Mouse (Mus musculus): ENCODE measurements at regions not wholly inside any gene's neighbourhood (a gene's known extent, or its start where the extent isn't known, plus 50 kb on each side); places are given as distances from the start of the nearest gene placed in this dataset.

DNA sequence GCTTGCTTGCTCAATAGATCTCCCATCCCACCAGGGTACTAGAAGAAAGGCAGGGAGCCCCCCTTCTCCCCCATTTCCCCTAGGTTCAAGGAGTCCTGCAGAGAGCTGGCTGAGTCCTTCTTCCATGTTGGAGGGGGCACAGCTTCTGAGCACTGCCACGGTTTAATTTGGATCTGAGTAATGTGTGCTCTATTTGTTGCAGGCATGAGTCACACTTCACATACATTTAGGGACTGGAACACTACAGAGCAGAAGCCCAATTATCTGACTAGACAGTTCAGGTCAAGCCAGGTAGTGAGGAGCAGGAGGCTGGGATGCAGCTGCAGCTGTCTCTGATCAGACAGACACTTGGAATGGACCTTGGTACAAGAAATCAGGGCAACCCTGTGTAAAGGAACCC is 644.1 kb upstream of the Fam19a5 start:
- no peak for DNase-seq (ENCODE audit: low read depth, low spot score)

DNA sequence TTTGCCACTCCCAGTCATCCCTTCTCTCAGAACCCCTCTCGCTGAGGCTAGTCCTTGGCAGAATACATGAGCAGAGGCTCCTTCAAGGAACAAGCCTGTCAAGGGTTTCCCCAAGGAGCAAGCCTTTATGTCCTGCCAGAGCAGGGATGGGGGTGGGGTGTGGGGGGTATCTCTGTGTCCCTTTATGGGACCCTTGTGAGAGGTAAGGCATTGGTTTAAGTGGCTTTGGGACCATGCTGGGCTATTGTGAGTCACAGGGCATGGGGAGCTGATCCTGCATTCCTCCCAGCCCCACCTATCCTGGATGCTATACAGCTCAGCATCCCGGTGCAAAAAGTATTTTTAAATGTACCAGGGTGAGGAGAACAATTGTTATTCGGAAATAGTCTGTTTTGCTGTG is 641.1 kb upstream of the Fam19a5 start:
- DNase-seq (ENCODE audit: low read depth, low spot score) = no peak

GRCm38 (mm10) chr15:86913276-86913675 is 630.8 kb upstream of the Fam19a5 start:
- DNase-seq (ENCODE audit: low read depth, low spot score) = no peak

- no peak for DNase-seq (ENCODE audit: low read depth, low spot score)
Measured at GRCm38 (mm10) chr15:86917891-86918290, 626.2 kb upstream of the Fam19a5 start.

- no peak for DNase-seq (ENCODE audit: low read depth, low spot score)
Measured at GRCm38 (mm10) chr15:86919704-86920103, 624.4 kb upstream of the Fam19a5 start.

- no peak for DNase-seq (ENCODE audit: low read depth, low spot score)
Measured at GRCm38 (mm10) chr15:86920185-86920584, 623.9 kb upstream of the Fam19a5 start.

- no peak for DNase-seq (ENCODE audit: low read depth, low spot score)
Measured at GRCm38 (mm10) chr15:86921401-86921800, 622.7 kb upstream of the Fam19a5 start.

GRCm38 (mm10) chr15:86925081-86925749 is 618.9 kb upstream of the Fam19a5 start:
- no peak for DNase-seq (ENCODE audit: low read depth, low spot score)

DNA sequence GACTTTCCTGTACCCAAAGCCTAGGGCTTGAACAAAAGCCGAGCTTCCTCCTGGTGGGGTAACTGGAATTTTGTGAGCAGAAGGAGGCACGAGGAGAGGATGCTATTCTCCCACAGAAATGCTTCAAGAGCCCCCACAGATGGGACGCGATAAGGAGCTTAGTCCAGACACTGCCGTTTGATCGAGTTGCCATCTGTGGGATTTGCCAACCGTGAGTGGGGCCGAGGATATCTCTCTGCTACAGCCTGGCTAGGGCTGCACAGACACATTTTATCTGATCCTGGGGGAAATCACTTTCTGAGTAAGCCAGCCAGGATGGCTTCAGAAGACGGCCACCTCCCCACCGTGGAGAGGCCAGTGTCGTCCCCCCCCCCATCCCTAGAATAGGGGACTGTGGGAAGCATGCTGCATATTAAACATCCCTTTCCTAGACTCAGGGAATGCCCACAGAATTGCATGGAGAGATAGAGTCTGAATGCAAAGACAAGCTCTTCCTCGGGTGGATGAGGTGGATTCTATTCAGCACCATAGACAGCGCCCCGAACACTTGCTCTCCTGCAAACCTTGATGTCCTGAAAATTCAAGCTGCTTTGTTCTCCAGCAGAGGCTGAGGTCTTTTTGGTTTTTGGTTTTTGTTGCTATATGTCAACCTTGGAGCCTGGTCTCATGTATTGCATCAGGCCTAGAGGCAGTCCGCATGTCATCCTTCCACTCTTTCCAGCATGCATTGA is 611.6 kb upstream of the Fam19a5 start:
- peak; percentile 30 for DNase-seq (ENCODE audit: low read depth, low spot score)

- DNase-seq (ENCODE audit: low read depth, low spot score) = no peak
Measured at GRCm38 (mm10) chr15:86937364-86937763, 606.7 kb upstream of the Fam19a5 start.

- DNase-seq (ENCODE audit: low read depth, low spot score) = no peak
Measured at GRCm38 (mm10) chr15:86944529-86944928, 599.6 kb upstream of the Fam19a5 start.

DNA sequence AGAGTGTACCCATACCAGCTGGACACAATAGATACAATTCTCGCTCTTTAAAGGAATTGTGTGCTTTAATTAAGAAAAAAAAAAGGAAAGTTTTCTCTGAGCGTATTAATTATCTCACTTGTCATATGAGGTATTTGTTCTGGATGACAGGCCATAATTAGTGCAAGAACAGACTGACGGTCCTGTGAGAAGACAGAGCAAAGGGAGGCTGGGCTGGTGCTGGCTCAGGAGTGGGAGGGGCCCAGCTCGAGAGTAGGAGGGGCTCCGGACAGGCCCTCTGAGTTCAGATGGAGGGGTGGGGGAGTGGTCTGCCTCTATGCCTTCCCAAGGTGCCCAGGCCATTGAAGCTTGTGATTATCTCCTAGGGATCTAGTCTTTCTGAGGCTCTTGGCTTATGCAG is 591.5 kb upstream of the Fam19a5 start:
- no peak for DNase-seq (ENCODE audit: low read depth, low spot score)

- no peak for DNase-seq (ENCODE audit: low read depth, low spot score)
Measured at GRCm38 (mm10) chr15:86957872-86958271, 586.2 kb upstream of the Fam19a5 start.

- DNase-seq (ENCODE audit: low read depth, low spot score) = no peak
Measured at GRCm38 (mm10) chr15:86962921-86963320, 581.2 kb upstream of the Fam19a5 start.

- no peak for DNase-seq (ENCODE audit: low read depth, low spot score)
Measured at GRCm38 (mm10) chr15:86963486-86963885, 580.6 kb upstream of the Fam19a5 start.

DNA sequence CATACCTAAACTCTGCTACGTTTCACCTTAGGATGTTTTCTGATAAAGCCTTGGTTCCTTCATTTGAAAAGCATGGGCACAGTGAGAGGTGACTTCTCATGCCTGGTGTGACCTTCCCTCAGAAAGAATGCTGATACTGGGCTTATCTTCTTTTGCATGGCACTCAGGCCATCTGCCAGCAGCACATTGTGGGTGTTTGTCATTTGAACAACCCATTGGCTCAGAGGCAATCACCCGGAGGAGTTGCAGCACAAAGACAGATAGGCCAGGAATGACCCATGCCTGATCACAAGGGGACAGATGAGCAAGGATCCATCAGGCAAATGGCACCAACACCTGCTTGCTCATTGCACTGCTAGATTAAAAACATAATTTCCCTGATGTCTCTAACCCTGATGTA is 572.7 kb upstream of the Fam19a5 start:
- no peak for DNase-seq (ENCODE audit: low read depth, low spot score)

DNA sequence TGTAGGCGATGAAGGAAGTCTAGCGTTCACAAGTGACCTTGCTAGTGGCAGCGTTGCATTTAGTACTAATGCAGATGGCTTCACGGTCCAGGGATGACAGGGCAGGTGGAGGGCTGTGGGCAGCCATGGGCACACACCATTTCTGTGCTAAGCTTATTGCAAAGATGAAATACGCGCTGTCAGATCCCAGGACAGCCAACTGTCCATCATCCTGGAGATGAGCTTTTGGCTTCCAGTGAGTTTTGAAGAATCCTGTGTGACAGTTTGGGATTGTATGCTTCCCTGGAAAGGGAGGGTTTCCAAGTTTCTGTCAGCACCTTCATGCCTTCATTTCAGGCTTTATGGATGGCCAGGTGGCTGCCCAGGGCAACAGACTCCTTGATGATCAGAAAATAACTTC is 547.9 kb upstream of the Fam19a5 start:
- no peak for DNase-seq (ENCODE audit: low read depth, low spot score)

DNA sequence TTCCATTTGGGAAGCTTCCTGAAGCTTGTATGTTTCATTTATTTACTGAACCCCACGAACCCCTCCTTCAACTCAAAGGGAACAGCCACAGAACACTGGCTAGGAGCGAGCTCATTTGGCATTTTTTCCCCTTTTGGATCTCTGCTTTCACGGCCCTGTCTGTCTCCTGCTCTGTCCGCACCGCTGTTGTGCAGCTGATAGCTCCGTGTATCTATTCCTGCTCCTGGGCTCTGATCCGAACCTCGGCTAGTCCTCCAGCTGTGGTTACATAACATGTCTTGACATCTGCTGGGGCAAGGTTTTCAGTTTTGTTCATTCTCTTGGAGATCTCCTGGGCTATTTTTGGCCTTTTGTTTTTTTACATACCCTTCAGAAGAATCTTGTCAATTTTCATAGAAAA is 525.1 kb upstream of the Fam19a5 start:
- no peak for DNase-seq (ENCODE audit: low read depth, low spot score)

- no peak for DNase-seq (ENCODE audit: low read depth, low spot score)
Measured at GRCm38 (mm10) chr15:87045971-87046370, 498.1 kb upstream of the Fam19a5 start.

DNA sequence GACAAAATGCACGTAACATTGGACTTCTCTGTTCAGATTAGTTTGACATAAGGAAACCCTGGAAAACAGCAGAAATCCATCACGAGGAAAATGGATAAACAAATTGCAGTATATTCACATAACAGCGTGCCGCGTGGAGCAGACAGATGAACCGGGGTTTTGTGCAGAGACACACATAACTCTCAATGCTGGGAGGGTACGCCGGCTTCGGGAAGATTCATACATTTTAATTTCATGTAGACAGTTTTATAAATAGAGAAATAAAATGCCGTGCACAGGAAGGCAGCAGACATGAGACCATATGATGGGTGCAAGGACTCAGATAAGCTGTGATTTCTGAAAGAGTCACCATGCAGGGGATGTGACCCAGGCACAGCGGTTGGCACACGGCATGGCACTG is 489.9 kb upstream of the Fam19a5 start:
- no peak for DNase-seq (ENCODE audit: low read depth, low spot score)

DNA sequence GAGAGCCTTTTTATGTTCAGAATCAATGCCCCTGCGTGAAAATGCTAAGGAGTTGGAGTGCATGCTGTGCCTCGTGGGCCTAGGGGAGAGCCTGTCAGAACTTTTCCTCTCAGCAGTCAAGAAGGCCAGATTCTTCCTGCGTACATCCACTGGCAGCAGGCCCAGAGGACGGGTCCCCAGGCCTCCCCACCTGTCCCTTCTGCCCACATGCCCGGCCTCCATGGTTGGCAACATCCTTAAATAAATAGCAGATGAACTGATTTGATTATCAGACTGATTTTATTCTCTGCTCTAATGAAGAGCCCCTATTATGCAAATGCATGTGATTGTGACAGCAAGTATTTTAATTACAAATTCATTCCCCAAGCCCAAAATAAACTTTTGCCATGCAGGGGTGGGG is 479.2 kb upstream of the Fam19a5 start:
- no peak for DNase-seq (ENCODE audit: low read depth, low spot score)

- DNase-seq (ENCODE audit: low read depth, low spot score) = no peak
Measured at GRCm38 (mm10) chr15:87068261-87068660, 475.8 kb upstream of the Fam19a5 start.

DNA sequence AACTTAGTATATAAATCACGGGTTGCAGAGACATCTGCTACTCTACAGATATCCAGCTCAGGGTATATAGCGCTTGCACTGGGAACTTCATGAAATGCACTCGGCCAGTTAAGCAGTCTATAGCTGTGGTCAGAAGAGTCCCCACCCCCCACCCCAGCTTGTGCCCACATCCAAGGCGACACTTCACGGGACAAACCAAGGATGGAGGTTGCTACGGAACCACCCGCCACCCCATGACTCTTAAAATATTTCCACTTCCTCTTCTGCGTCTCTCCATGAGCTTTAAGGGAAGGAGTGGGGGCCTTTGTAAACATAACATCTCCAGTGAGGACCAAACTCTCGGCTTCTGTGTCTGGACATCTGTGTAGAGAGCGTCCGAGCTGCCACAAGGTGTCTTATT is 469.5 kb upstream of the Fam19a5 start:
- DNase-seq (ENCODE audit: low read depth, low spot score) = no peak
